ENCODE assay signal across 28 mouse cellular contexts in the genomic region with DNA sequence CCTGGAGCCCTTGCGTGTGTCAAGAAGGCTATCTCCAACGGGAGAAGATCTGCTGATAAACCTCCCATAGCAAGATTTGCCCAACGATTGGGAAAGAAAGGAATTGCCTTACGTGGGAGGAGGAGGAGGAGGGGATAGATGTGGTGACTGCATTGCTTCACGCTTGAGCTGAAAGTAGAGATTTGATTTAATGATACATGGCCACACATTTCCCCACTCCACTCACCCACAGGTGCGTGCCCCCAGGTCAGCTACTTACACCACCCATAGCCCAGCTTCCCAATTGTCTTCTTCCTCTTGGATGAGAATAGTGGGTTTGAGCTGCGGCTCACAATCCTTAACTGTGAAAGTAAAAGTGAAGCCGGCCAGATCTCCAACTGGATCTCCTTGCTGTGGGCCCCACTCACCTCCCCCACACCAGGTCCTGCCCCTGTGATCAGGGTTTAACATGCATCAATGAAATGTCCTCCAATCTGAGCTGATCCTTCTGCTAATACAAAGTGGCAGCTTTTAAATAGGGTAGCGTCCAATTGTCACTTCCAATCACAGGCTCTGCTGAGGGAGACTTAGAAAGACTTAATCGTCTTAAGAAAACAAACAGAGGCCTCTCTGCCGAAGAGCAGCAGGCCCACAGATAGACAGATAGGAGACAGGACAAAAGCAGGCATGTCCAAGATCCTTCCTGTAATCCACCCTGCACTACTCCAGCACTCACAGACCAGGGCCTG.
DNase-seq lines count a peak whose midpoint lies in the region; ATAC-seq lines count a peak whose summit lies in the region.
"Had no signal": no experiment of that assay in that cellular context is flagged by ENCODE, and none has a peak within 500 bp of the region (broad histone marks: within the 10 kb centered on the region; RNA-seq: fewer than 3 reads in every experiment).

No protein-coding gene starts in this region.

- no peaks in the 10 kb centered on the region for H3K36me3 ChIP-seq in forebrain, embryonic 12.5 days (replicated peaks)
- H3K36me3 ChIP-seq in forebrain, embryonic 16.5 days (ENCODE audit: control insufficient read depth, insufficient read depth) = no peaks in the 10 kb centered on the region
- H3K36me3 ChIP-seq in midbrain, embryonic 14.5 days (ENCODE audit: control insufficient read depth, insufficient read depth, low read length) = no peaks in the 10 kb centered on the region
- no peaks in the 10 kb centered on the region for H3K36me3 ChIP-seq in midbrain, embryonic 13.5 days
- H3K36me3 ChIP-seq: embryonic facial prominence, embryonic 12.5 days; kidney, embryonic 15.5 days; limb, embryonic 12.5 days; liver, embryonic 15.5 days had no signal

- 0 out of 2 replicates have a peak overlapping the region, but pooled peaks have one; percentile 29 for H3K9ac ChIP-seq in forebrain, embryonic 12.5 days
- H3K9ac ChIP-seq in forebrain, embryonic 16.5 days (replicated peaks; ENCODE audit: low read depth, low read length) = no peak overlapping the region
- no peak overlapping the region for H3K9ac ChIP-seq in midbrain, embryonic 14.5 days (replicated peaks; ENCODE audit: low read length)
- H3K9ac ChIP-seq in midbrain, embryonic 13.5 days (replicated peaks) = no peak overlapping the region
- H3K9ac ChIP-seq: embryonic facial prominence, embryonic 12.5 days; hindbrain, embryonic 14.5 days; kidney, embryonic 15.5 days; limb, embryonic 12.5 days; liver, embryonic 15.5 days; lung, embryonic 14.5 days had no signal

- no peak overlapping the region for H3K4me3 ChIP-seq in forebrain, embryonic 12.5 days (replicated peaks)
- no peak overlapping the region for H3K4me3 ChIP-seq in forebrain, embryonic 16.5 days (replicated peaks; ENCODE audit: low read length)
- H3K4me3 ChIP-seq in midbrain, embryonic 14.5 days (replicated peaks; ENCODE audit: low read depth, low read length) = no peak overlapping the region
- no peak overlapping the region for H3K4me3 ChIP-seq in midbrain, embryonic 13.5 days (replicated peaks)
- H3K4me3 ChIP-seq: embryonic facial prominence, embryonic 12.5 days; kidney, embryonic 15.5 days; left cerebral cortex, adult 2 months; limb, embryonic 12.5 days; liver, embryonic 15.5 days had no signal

- WGBS in forebrain, embryonic 12.5 days = 48% methylated on average over 11 of the region's 11 CpGs
- WGBS in forebrain, embryonic 16.5 days = 61% methylated on average over 11 of the region's 11 CpGs
- 35% methylated on average over 11 of the region's 11 CpGs for WGBS in midbrain, embryonic 14.5 days
- WGBS in midbrain, embryonic 13.5 days = 37% methylated on average over 11 of the region's 11 CpGs

- H3K27me3 ChIP-seq in forebrain, embryonic 12.5 days = peaks cover 10% of the 10 kb centered on the region
- H3K27me3 ChIP-seq in forebrain, embryonic 16.5 days (replicated peaks; ENCODE audit: control insufficient read depth, insufficient read depth, low read length) = no peaks in the 10 kb centered on the region
- H3K27me3 ChIP-seq in midbrain, embryonic 14.5 days (ENCODE audit: control insufficient read depth, insufficient read depth, low read length) = 0 out of 2 replicates have a peak, but pooled peaks cover 3% of the 10 kb centered on the region
- peaks cover 26% of the 10 kb centered on the region for H3K27me3 ChIP-seq in midbrain, embryonic 13.5 days
- H3K27me3 ChIP-seq: liver, embryonic 15.5 days had no signal

- peaks cover 15% of the 10 kb centered on the region; the same call in 1 of the 2 replicates for H3K4me1 ChIP-seq in forebrain, embryonic 12.5 days
- H3K4me1 ChIP-seq in forebrain, embryonic 16.5 days (replicated peaks; ENCODE audit: control insufficient read depth, insufficient read depth, low read length) = no peaks in the 10 kb centered on the region; the same call in 1 of the 2 replicates
- H3K4me1 ChIP-seq in midbrain, embryonic 14.5 days (ENCODE audit: control insufficient read depth, insufficient read depth, low read length) = peaks cover 8% of the 10 kb centered on the region
- peaks cover 16% of the 10 kb centered on the region for H3K4me1 ChIP-seq in midbrain, embryonic 13.5 days (replicated peaks)
- H3K4me1 ChIP-seq: embryonic facial prominence, embryonic 12.5 days; limb, embryonic 12.5 days; liver, embryonic 15.5 days had no signal

- peak; percentile 24 for DNase-seq in midbrain, embryonic 14.5 days
- DNase-seq in retina, adult 2 months (ENCODE audit: low read depth, low spot score) = peak; percentile 38
- DNase-seq in lung, postnatal 4 days = no peak
- no peak for DNase-seq in thymus, postnatal 36 days
- DNase-seq: adrenal gland, postnatal 14 days; cerebellum, adult 11-12 months; cerebellum, adult 9-11 months; gastrocnemius, postnatal 14 days; heart, adult 18-20 months; heart, postnatal 4 days; kidney, adult 11 months; kidney, postnatal 25 days; lung, embryonic 14.5 days; lung, postnatal 14 days; right cerebral cortex, postnatal 4 days; thymus, adult 2 months; thymus, postnatal 4 days had no signal

- ATAC-seq in forebrain, embryonic 12.5 days (ENCODE audit: low FRiP score) = no peak
- no peak for ATAC-seq in forebrain, embryonic 16.5 days
- ATAC-seq in midbrain, embryonic 14.5 days (ENCODE audit: low FRiP score, low TSS enrichment) = no peak
- no peak for ATAC-seq in midbrain, embryonic 13.5 days
- ATAC-seq: inflammation-experienced regulatory T-cells, adult 6 months had no signal

- H3K27ac ChIP-seq in forebrain, embryonic 12.5 days = no peak overlapping the region
- H3K27ac ChIP-seq in forebrain, embryonic 16.5 days (ENCODE audit: low read length) = no peak overlapping the region
- no peak overlapping the region for H3K27ac ChIP-seq in midbrain, embryonic 14.5 days (replicated peaks; ENCODE audit: low read depth, low read length)
- no peak overlapping the region for H3K27ac ChIP-seq in midbrain, embryonic 13.5 days
- H3K27ac ChIP-seq: embryonic facial prominence, embryonic 12.5 days; hindbrain, embryonic 14.5 days; kidney, embryonic 15.5 days; left cerebral cortex, adult 2 months; limb, embryonic 12.5 days; liver, embryonic 15.5 days had no signal

- no peaks in the 10 kb centered on the region for H3K9me3 ChIP-seq in forebrain, embryonic 12.5 days
- no peaks in the 10 kb centered on the region for H3K9me3 ChIP-seq in forebrain, embryonic 16.5 days (ENCODE audit: control insufficient read depth, low read length)
- H3K9me3 ChIP-seq in midbrain, embryonic 14.5 days (ENCODE audit: control insufficient read depth, low read length) = no peaks in the 10 kb centered on the region
- no peaks in the 10 kb centered on the region for H3K9me3 ChIP-seq in midbrain, embryonic 13.5 days
- H3K9me3 ChIP-seq: embryonic facial prominence, embryonic 12.5 days; kidney, embryonic 15.5 days; limb, embryonic 12.5 days; liver, embryonic 15.5 days had no signal

- no peak overlapping the region for H3K4me2 ChIP-seq in forebrain, embryonic 12.5 days
- no peak overlapping the region for H3K4me2 ChIP-seq in forebrain, embryonic 16.5 days (ENCODE audit: low read length)
- H3K4me2 ChIP-seq in midbrain, embryonic 14.5 days (ENCODE audit: low read length) = no peak overlapping the region
- no peak overlapping the region for H3K4me2 ChIP-seq in midbrain, embryonic 13.5 days (replicated peaks)
- H3K4me2 ChIP-seq: embryonic facial prominence, embryonic 12.5 days; heart, embryonic 11.5 days; hindbrain, embryonic 14.5 days; kidney, embryonic 15.5 days; limb, embryonic 12.5 days; liver, embryonic 15.5 days; lung, embryonic 14.5 days had no signal

Comparison
In these comparisons a context has a peak if more than half of its experiments do, and no peak if none do; other contexts are left out.
1. DNase-seq: peak in midbrain, embryonic 14.5 days (single experiment) and retina, adult 2 months (single experiment); none in lung, postnatal 4 days (0 of 2) and thymus, postnatal 36 days (0 of 2).